Mouse (Mus musculus): ENCODE results near the gene Dgkh. TPM values are rescaled to one million over a fixed set of nuclear protein-coding genes. Genes with fewer than 3 reads are reported as not detected.

Dgkh gene
- total RNA-seq, 2 experiments from 2014 or later, result 83.6 to 95.7 TPM

DNA sequence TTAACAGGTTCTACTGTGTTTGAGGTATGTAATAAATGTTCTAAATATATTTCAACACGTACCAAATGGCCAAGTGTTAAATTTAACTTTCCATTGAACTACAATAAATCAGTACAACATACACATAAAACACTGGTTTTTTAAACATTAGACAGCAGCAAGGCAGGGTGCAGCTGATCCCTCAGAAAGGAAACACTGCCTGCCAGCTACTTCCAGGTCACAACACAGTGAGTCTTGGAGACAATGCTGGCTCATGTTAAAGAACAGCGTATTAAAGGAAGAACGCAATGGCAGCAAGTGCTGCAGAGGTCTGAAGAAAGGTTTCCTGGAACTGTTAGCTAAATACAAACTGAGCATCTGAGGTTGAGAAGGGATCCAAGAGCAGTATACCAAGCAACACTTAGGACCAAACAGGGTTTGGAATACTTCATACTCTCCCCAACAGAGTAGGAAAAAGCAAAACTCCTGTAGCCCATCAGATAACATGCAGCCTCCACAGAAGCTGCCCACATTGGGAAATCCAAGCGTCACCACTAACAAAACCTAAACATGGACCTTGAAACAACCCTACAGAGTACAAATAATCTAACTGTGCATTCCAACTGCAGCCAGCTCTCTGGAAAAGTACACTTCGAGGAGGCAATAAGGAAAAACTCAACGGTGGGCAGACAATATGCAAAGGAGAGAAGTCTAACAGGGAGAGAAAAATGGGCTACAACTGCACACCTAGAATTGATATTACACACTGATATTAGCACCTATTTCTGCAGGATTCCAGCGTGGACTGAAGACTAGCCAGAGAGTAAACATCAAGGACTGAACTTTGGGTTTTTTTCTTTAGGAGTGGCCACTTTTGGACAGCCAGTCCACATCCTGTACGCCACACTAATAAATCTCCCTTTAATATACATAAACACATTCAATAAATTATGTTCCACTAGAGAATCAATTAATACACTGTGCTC, 203.8 kb downstream of the Dgkh start:
- DNase-seq (ENCODE audit: low spot score in 2 of 2), result no peak
- intact Hi-C loops (cut with DNase I), result no loop called here

DNA sequence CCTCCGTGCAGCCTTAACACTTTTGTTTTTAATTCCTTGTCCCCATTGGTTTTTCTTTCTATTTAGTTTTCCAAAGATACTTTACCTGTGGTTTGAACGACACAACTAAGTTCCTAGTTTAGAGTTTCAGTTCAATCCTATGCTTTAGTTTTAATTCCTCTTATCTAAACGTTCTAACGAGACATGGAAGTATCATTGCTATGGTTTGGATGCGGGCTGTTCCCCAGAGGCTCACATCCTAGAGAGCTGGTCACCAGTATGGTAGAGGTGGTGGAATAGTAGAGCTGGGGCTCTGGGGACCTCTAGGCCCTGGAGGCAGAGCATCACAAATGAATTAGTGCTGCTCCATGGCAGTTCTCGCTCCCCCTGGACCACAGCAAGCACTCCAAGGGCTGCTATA, 205.7 kb downstream of the Dgkh start:
- no peak for DNase-seq (ENCODE audit: low spot score in 2 of 2)
- intact Hi-C loops (cut with DNase I), result no loop called here

- intact Hi-C loops (cut with DNase I), result no loop called here
- DNase-seq (ENCODE audit: low spot score in 2 of 2), result no peak
Measured at GRCm38 (mm10) chr14:78526475-78526874, 206.1 kb downstream of the Dgkh start.

- no peak for DNase-seq (ENCODE audit: low spot score in 2 of 2)
- intact Hi-C loops (cut with DNase I), result no loop called here
Measured at GRCm38 (mm10) chr14:78525611-78526457, 206.7 kb downstream of the Dgkh start.

DNA sequence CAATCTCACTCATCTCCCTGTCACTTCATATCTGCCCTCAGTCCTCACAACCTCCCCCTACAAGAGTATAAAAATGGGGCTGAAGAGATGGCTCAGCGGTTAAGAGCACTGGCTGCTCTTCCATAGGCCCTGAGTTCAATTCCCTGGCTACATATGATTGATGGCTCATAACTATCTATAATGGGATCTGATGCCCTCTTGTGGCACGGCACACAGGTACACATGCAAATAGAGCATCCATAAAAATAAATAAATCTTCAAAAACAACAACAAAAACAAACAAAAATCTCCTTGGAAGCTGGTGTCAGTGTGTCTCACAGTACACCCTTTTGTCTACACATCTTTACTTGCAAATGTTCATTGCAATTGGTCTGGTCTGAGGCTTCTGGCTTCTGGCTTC, 207.5 kb downstream of the Dgkh start:
- intact Hi-C loops (cut with DNase I), result no loop called here
- DNase-seq (ENCODE audit: low spot score in 2 of 2), result no peak

- no peak for DNase-seq (ENCODE audit: low spot score in 2 of 2)
- intact Hi-C loops (cut with DNase I), result no loop called here
Measured at GRCm38 (mm10) chr14:78510713-78511112, 221.9 kb downstream of the Dgkh start.

DNA sequence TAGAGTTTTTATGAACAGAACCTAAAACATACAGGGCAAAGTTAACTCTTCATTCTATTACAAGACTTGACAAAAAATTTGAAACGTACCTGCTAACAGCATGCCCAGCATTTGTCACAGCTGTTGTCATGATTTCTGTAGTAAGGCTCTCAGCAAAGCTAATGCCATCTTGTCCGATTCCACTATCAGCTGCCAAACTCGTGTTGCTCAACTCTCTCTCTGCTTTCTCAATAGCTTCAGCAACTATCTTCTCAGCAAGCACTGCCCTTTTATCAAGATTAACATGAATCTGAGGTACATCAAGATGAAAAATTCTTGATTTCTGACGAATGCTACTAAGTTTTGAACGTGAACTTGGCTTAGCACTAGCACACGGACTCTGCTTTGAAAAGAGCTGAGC, 222.8 kb downstream of the Dgkh start:
- no peak for DNase-seq (ENCODE audit: low spot score in 2 of 2)
- intact Hi-C loops (cut with DNase I), result no loop called here

Other genes starting within 250 kb of the Dgkh start
- gene Akap11, start 196.0 kb downstream of the Dgkh start, total RNA-seq (2021), result 100 to 1,000 TPM; 156 to 163 TPM
- 10 to 100 TPM; 21.1 to 24.3 TPM for gene Vwa8, start 116.3 kb upstream of the Dgkh start, total RNA-seq (2021)

Measured in left cerebral cortex, postnatal 14 days (tissue).